Mouse (Mus musculus) liver, postnatal 0 days (tissue): ENCODE measurements at regions not wholly inside any gene's neighbourhood (a gene's known extent, or its start where the extent isn't known, plus 50 kb on each side); places are given as distances from the start of the nearest gene placed in this dataset.

Experiments used
- CTCF ChIP-seq: sonication (generic); IDR thresholded peaks from 2 replicates; pipeline ENCODE4 v1.5.1; 2016; ENCODE audit warnings: antibody characterized with exemption, low read depth
- EP300 ChIP-seq: IDR thresholded peaks from 2 replicates; pipeline ENCODE4 v1.6.1; 2016; ENCODE audit warnings: antibody characterized with exemption, low read depth, mild to moderate bottlenecking

- no peak for TF ChIP-seq CTCF
- no peak for TF ChIP-seq EP300
Observed at GRCm38 (mm10) chr11:16696787-16697186, 55.2 kb upstream of the Egfr start.
